Mouse (Mus musculus) heart, postnatal 36 days (tissue): ENCODE data around the gene Cnr2. TPM values are rescaled to one million over a fixed set of nuclear protein-coding genes. Genes with fewer than 3 reads are reported as not detected.
A peak's percentile ranks its signal among the peaks of the same experiment; 100 is the strongest.

ENCODE experiments used
- DNase-seq, 2 experiments: peaks; one replicate each; pipeline ENCODE4 v3.0.0; 2021 to 2022
- intact Hi-C: fragments of 180-260 bp; cut with DNase I; formaldehyde crosslinking; loops from one replicate; pipeline ENCODE4 v1.15.1; 2025
- total RNA-seq, 2 experiments: library from RNA; stranded (reverse); gene quantifications; 2 replicates each; pipeline ENCODE4 v1.2.3; 2021

Cnr2 gene
- under 1 TPM; 0.49 to 0.50 TPM for total RNA-seq

DNA sequence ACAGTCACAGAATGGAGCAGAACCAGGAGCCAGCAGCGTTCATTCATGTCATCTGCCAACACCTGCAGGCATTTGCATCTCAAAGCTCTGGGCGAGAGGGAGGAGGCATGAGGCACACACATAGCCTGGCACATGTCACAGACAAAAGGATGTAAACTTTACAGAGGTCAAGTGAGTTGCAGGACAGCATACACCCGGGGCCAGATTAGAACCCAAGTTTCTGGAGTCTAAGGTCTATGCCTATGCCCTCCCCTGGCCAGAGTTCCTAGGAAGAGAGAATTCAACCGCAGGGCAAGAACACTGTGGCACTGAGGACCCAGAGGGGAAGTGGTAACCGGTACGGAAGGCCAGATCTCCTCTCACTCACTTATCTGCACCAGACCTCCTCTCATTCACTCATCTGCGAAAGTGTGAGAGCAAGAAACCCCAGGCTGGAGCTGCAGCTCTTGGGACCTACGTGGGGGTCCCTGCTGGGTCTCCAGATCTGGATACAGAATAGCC, at the start of gene Cnr2:
Cnr2 (plus strand) TSS at position 324 of the 501 bp plus-strand sequence.
- no peak for DNase-seq
- intact Hi-C loops: no loop called here

GRCm38 (mm10) chr4:135847581-135847980, 47.6 kb upstream of the Cnr2 start:
- intact Hi-C loops: no loop called here
- DNase-seq: peak in 1 of 2 experiments; percentile 41

DNA sequence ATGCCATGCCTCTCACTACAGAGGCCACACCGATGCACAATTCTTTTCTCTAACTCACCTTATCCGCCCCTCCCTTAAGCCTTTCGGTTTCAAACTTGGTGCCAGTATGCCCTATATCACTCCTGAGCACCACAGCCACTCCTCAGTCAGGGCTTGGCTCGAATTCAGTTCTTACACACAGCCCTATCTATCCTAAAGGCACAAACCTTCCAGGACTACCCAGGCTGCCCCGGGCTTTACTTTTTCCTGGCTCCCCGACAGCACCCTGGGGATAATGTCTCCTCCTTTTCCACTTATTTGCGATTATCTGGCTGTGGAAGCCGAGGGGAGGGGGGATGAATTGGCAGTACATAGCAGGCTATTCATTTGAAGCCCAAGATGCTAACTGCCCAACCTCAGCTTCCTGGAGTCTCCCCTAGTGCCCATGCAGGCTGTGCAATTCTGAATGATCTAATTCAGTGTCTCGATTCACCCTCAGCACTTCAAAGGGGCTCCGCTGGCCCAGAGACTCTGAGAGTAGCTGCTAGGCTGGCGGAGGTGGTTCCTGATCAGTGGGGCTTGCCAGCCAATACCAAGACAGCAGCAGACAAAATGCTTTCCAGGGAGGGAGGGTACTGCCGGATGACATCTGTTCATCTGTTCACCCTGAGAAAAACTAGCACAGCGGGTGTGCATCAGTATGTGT, 44.6 kb upstream of the Cnr2 start:
- no peak for DNase-seq

GRCm38 (mm10) chr4:135851942-135852341, 43.3 kb upstream of the Cnr2 start:
- intact Hi-C loops: no loop called here
- DNase-seq: no peak

More for the DNA sequence above, 44.6 kb upstream of the Cnr2 start:
- intact Hi-C loops: no loop called here

GRCm38 (mm10) chr4:135853987-135854546, 41.1 kb upstream of the Cnr2 start:
- DNase-seq: no peak
- intact Hi-C loops: loop anchor here (2.0 kb wide), 1 partner anchor 25 kb away; no protein-coding TSS in a partner anchor

- DNase-seq: no peak
- intact Hi-C loops: loop anchor here (2.0 kb wide), 1 partner anchor 26 kb away; no protein-coding TSS in a partner anchor
These were observed 40.6 kb upstream of the Cnr2 start for GRCm38 (mm10) chr4:135854630-135855029.

GRCm38 (mm10) chr4:135855080-135855479, 40.1 kb upstream of the Cnr2 start:
- DNase-seq: no peak
- intact Hi-C loops: loop anchor here (2.0 kb wide), 1 partner anchor 26 kb away; no protein-coding TSS in a partner anchor

DNA sequence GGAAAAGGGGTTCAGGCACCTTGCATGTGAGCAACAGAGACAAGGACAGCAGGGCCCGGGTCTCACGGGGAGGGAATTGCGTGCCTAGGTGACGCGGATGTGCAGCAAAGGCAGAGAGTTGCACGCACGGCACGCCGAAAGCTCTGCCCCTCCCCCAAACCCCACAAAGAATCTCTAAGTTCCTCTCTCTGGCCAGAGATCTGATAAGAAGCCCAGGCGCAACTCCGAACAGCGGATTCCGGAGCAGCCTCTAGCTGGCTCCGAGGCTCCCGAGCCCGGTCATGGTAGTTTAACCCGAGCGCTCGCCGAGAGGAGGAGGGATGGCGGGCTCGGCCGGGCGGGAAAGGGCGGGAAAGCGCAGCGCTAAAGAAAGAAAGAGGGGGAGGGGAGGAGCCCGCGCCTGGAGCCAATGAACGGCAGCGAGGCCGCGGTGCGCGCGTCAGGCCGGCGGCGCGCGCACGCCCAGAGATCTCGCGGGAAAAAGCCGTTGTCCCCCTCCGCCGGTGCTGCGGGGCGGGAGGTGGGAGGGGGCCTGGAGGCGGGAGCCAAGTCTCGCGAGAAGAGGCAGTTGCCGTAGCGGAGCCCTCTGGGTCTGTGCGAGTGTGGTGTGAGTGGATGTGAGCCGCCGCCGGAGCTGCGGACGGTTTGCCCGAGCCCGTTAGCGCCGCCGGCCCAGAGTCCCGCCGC, 39.5 kb upstream of the Cnr2 start, which contains the start of gene Srsf10:
Srsf10 (plus strand) TSS at position 212 of the 687 bp plus-strand sequence.
- intact Hi-C loops: loop anchor here (1.0 to 2.0 kb wide), 2 partner anchors 18 to 27 kb away; partner anchors contain the start of gene Pnrc2
- peak; percentile 91 to 95 for DNase-seq

DNA sequence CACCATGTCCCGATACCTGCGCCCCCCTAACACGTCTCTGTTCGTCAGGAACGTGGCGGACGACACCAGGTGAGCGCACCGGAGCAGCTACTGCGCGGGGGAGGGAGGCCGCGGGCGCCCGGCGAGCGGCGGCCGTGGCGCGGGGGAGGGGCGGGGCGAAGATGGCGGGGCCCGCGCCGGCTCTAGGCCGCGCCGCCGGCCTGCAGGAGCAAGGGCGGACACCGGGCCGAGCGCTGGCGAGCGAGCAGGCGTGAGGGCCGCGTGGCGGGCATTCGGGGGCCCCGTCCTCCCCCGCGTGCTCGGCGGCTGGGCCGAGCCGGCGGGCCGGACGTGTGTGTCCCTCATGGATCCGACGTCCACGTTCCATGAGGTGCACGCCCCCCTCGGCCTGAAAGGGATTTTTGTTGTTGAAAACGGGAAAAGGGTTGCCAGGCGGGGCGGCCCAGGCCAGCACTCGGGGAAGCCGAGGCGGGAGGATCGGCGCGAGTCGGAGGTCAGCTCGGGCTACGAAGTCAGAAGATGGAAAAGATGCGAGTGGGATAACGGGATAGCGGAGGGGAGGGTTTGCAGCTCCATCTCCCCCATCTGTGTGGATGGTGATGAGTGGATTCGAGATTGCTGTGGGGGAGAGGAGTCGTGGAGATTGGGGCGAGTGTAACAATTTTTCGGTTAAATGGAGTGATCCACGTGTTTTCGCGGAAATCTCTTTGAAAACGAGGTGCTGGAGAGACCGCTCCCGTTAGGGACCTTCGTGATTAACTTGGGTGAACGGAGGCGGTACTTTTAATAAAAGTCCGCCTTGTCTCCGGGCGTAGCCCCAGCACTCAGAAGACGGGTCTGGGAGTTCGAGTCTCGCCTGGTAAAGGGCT, 38.7 kb upstream of the Cnr2 start:
- intact Hi-C loops: loop anchor here (1.0 kb wide), 1 partner anchor 17 kb away; the partner anchor contains the start of gene Pnrc2
- DNase-seq: peak; percentile 63 to 77

DNA sequence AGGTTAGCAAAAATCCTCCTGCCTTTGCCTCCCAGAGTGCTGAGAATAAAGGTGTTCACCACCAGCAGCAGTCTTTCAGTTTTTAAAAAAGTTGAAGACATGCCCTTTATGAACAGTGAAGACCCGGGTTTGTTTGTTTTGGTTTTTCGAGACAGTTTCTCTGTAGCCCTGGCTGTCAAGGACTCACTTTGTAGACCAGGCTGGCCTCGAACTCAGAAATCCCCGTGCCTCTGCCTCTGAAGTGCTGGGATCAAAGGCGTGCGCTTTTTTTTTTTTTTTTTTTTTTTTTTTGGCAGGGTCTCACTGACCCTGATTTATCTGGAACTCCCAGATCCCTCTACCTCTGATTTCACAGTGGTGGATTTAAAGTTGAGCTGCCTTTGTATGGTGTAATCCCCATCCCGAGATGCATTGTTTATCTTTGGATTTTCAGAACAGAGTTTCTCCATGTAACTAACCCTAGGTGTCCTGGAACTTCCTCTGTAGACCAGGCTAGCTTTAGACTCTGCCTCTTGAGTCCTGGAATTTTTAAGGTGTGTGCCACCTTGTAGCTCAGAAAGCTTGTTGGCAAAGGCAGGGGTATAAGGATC, 37.5 kb upstream of the Cnr2 start:
- no peak for DNase-seq
- intact Hi-C loops: loop anchor here (1.0 kb wide), 1 partner anchor 12 kb away; no protein-coding TSS in a partner anchor

DNA sequence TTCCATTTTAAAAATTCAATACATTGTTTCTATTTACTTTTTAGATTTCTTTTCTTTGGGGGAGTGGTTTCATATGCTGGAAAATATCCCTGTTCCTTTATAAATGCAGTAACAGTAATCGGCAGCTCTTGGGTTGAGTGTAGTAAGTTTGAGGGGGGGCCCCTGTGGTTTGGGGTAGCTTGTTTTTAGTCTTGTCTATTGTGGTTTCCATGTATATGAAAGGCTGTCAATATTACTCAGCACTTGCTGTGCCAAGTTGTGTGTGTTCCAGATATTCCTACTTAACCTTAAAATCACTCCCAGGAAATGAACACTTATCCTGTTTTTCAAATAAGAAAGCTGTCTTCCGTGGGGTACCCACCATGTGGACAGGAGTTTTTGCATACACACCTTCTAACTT, 26.2 kb upstream of the Cnr2 start:
- DNase-seq: no peak
- intact Hi-C loops: loop anchor here (1.0 kb wide), 1 partner anchor 11 kb away; no protein-coding TSS in a partner anchor

DNA sequence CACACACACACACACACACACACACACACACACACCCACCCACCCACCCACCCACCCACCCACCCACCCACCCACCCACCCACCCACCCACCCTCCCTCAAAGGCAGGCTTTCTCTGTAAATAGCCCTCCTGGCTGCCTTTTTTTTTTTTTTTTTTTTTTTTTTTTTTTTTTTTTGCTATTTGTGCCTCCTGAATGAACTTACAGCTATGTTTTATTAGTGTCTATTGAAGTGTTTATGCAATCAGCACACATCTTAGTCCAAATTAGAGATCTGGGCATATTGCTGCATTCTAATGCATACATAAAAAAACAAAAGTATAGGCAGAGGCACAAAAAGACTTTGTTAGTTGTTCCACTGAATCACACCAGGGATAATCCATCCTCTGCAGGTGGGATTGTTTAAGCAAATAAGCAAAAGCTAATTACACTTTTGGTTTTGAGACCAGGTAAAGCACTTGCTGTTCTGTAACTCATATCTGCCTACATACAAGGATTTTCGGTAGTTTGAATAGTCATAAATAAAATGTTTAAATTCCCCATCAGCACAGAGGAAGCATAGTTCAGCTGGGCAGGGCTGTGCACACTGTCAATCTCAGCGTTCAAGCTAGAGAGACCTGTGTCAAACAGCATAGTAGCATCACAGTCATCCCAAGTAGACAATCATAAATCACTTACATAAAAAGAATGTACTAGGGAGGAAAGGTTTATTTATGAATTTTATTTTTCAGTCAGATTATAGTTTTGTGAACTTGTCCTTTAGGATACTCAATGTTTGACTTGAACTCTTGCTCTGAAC, 24.8 kb upstream of the Cnr2 start:
- intact Hi-C loops: loop anchor here (10.0 kb wide), 1 partner anchor 274 kb away; the partner anchor contains the start of gene Id3

DNA sequence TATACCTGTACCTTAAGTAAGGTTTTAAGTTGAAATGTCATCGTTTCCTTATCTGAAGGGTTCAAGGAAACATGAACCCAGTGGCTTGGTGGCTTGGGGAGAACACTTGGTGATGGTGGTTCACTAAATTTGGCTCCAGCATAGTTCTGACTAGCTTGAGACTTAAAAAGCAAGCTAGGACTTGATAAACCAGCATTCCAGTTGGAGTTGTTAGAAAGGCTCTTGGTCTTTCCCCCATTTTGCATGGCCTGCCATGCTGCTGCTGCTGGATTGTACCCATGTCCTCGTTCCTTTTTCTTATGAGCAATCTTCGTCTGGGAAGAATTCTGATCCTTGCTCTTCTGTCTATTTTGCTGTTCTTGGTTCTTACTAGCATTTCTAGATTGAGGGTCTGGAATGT, 23.2 kb upstream of the Cnr2 start:
- intact Hi-C loops: loop anchor here (10.0 kb wide), 1 partner anchor 273 kb away; the partner anchor contains the start of gene Id3

More for the DNA sequence above, 24.8 kb upstream of the Cnr2 start:
- DNase-seq: no peak

GRCm38 (mm10) chr4:135872589-135873391, 22.4 kb upstream of the Cnr2 start:
- intact Hi-C loops: loop anchor here (1.0 to 10.0 kb wide), 2 partner anchors 16 to 272 kb away; partner anchors contain the start of gene Id3
- peak in 1 of 2 experiments; percentile 37 for DNase-seq

More for the DNA sequence above, 23.2 kb upstream of the Cnr2 start:
- DNase-seq: no peak

GRCm38 (mm10) chr4:135873526-135874202, 21.5 kb upstream of the Cnr2 start, which contains the start of gene Pnrc2:
Gene Pnrc2, minus strand, starts transcription at chr4:135873850.
- intact Hi-C loops: loop anchor here (1.0 to 10.0 kb wide), 2 partner anchors 17 to 271 kb away; partner anchors contain the start of gene Id3
- peak; percentile 87 to 95 for DNase-seq
